In genomic region chr15:86194676-86195453, GRCm38 (mm10) we compare ENCODE assay signal across 7 mouse cellular contexts. TPM values are rescaled to one million over a fixed set of nuclear protein-coding genes. Genes with fewer than 3 reads are reported as not detected.
DNase-seq lines count a peak whose midpoint lies in the region; ATAC-seq and TF ChIP-seq lines count a peak whose summit lies in the region.
"Not testable (repeated sequence)": the region's sequence is repeated elsewhere in the genome, so short reads cannot be mapped to it uniquely, and the experiment has no call there.

No protein-coding gene starts in this region.

- not testable (repeated sequence) for H3K4me3 ChIP-seq in heart, embryonic 12.5 days; hindbrain, postnatal 0 days (ENCODE audit: low read length); limb, embryonic 14.5 days (replicated peaks; ENCODE audit: low read length); neural tube, embryonic 15.5 days (replicated peaks)

- not testable (repeated sequence) for H3K9ac ChIP-seq in heart, embryonic 12.5 days; hindbrain, postnatal 0 days (replicated peaks; ENCODE audit: low read length); limb, embryonic 14.5 days (ENCODE audit: low read depth, low read length, severe bottlenecking); neural tube, embryonic 15.5 days (replicated peaks)

- H3K9me3 ChIP-seq in heart, embryonic 12.5 days (replicated peaks); hindbrain, postnatal 0 days (ENCODE audit: low read length); limb, embryonic 14.5 days (ENCODE audit: control insufficient read depth, low read length); neural tube, embryonic 15.5 days (replicated peaks): not testable (repeated sequence)

- not testable (repeated sequence) for TF ChIP-seq CTCF in hindbrain, postnatal 0 days (IDR thresholded peaks at IDR 0.05; ENCODE audit: low read depth)

- TF ChIP-seq POLR2A in limb, embryonic 14.5 days (IDR thresholded peaks at IDR 0.05; ENCODE audit: borderline replicate concordance, extremely low read depth, insufficient read depth, insufficient read length): not testable (repeated sequence)

- not testable (repeated sequence) for H3K27ac ChIP-seq in heart, embryonic 12.5 days (ENCODE audit: poor library complexity, severe bottlenecking); hindbrain, postnatal 0 days; limb, embryonic 14.5 days (replicated peaks; ENCODE audit: low read depth, low read length); neural tube, embryonic 15.5 days (replicated peaks)

- H3K4me2 ChIP-seq in heart, embryonic 12.5 days; hindbrain, postnatal 0 days (ENCODE audit: low read depth, low read length); limb, embryonic 14.5 days (replicated peaks; ENCODE audit: low read depth, low read length, severe bottlenecking); neural tube, embryonic 15.5 days: not testable (repeated sequence)

- H3K27me3 ChIP-seq in heart, embryonic 12.5 days (replicated peaks): peaks cover 16% of the 10 kb centered on the region
- not testable (repeated sequence) for H3K27me3 ChIP-seq in hindbrain, postnatal 0 days (ENCODE audit: insufficient read depth, low read length); limb, embryonic 14.5 days (ENCODE audit: control insufficient read depth, insufficient read depth, low read length); neural tube, embryonic 15.5 days (replicated peaks)

- DNase-seq in adrenal gland, postnatal 10 days: peak; percentile 72
- not testable (repeated sequence) for DNase-seq in hindbrain, postnatal 0 days (ENCODE audit: low spot score); limb, embryonic 14.5 days (ENCODE audit: low spot score)

- peak; percentile 95 for ATAC-seq in erythroid progenitor cell, adult 5-6 weeks (replicated peaks; ENCODE audit: low FRiP score, poor library complexity, severe bottlenecking)
- ATAC-seq in heart, embryonic 12.5 days (ENCODE audit: insufficient number of reproducible peaks, low FRiP score): peak; percentile 99
- peak; percentile 95 for ATAC-seq in hindbrain, postnatal 0 days
- peak; percentile 93 for ATAC-seq in limb, embryonic 14.5 days (ENCODE audit: low FRiP score, low read depth)
- ATAC-seq in megakaryocyte progenitor cell, adult 5-6 weeks (replicated peaks; ENCODE audit: poor library complexity): peak; percentile 97
- ATAC-seq in neural tube, embryonic 15.5 days (ENCODE audit: low FRiP score): peak; percentile 85

- not testable (repeated sequence) for H3K4me1 ChIP-seq in heart, embryonic 12.5 days (replicated peaks); hindbrain, postnatal 0 days (ENCODE audit: insufficient read depth, low read length); limb, embryonic 14.5 days (ENCODE audit: control insufficient read depth, insufficient read depth, low read length); neural tube, embryonic 15.5 days

- not testable (repeated sequence) for H3K36me3 ChIP-seq in heart, embryonic 12.5 days; hindbrain, postnatal 0 days (ENCODE audit: insufficient read depth, low read length); limb, embryonic 14.5 days (ENCODE audit: control insufficient read depth, insufficient read depth, low read length); neural tube, embryonic 15.5 days

- WGBS in heart, embryonic 12.5 days: 53% methylated on average over 55 of the region's 55 CpGs
- WGBS in hindbrain, postnatal 0 days: 79% methylated on average over 55 of the region's 55 CpGs
- WGBS in limb, embryonic 14.5 days: 78% methylated on average over 54 of the region's 55 CpGs
- 83% methylated on average over 55 of the region's 55 CpGs for WGBS in neural tube, embryonic 15.5 days

RNA-seq across cellular contexts. Expression of gene Cerk, which starts 8.9 kb away (rescaled TPM):
- total RNA-seq in adrenal gland, postnatal 10 days (2021): 10 to 100 TPM; 21.1 to 26.4 TPM
- 7.9 and 10.1 TPM in 2 replicates for total RNA-seq in erythroid progenitor cell, adult 5-6 weeks (2015; ENCODE audit: low replicate concordance)
- total RNA-seq in erythroid progenitor cell, adult 5-6 weeks (2017; ENCODE audit: low replicate concordance): 5.5 and 10.0 TPM in 2 replicates
- 15.3 and 16.3 TPM in 2 replicates for polyA plus RNA-seq in heart, embryonic 12.5 days (2016; fragmentation: Nextera tagmentation; extraction: Ambion mirVana)
- total RNA-seq in hindbrain, postnatal 0 days (2014; rRNA removed): 46.3 and 52.1 TPM in 2 replicates
- polyA plus RNA-seq in hindbrain, postnatal 0 days (2015; fragmentation: Nextera tagmentation; extraction: Ambion mirVana): 23.4 and 23.6 TPM in 2 replicates
- 20.4 and 23.3 TPM in 2 replicates for polyA plus RNA-seq in limb, embryonic 14.5 days (2012; rRNA removed)
- polyA plus RNA-seq in limb, embryonic 14.5 days (2014; fragmentation: Nextera tagmentation; extraction: Ambion mirVana): 18.0 and 19.7 TPM in 2 replicates
- 25.0 and 26.5 TPM in 2 replicates for total RNA-seq in megakaryocyte progenitor cell, adult 5-6 weeks (2015)
- total RNA-seq in megakaryocyte progenitor cell, adult 5-6 weeks (2017): 37.6 and 45.7 TPM in 2 replicates
- polyA plus RNA-seq in neural tube, embryonic 15.5 days (2015; fragmentation: Nextera tagmentation; extraction: Ambion mirVana): 26.4 and 27.5 TPM in 2 replicates

RNA-seq across cellular contexts. Expression of gene Tbc1d22a, which starts 19.4 kb away (rescaled TPM):
- total RNA-seq in adrenal gland, postnatal 10 days (2021): 10 to 100 TPM; 26.2 to 31.6 TPM
- total RNA-seq in erythroid progenitor cell, adult 5-6 weeks (2015; ENCODE audit: low replicate concordance): 7.6 and 9.2 TPM in 2 replicates
- total RNA-seq in erythroid progenitor cell, adult 5-6 weeks (2017; ENCODE audit: low replicate concordance): 8.2 and 12.9 TPM in 2 replicates
- 10.3 and 10.7 TPM in 2 replicates for polyA plus RNA-seq in heart, embryonic 12.5 days (2016; fragmentation: Nextera tagmentation; extraction: Ambion mirVana)
- total RNA-seq in hindbrain, postnatal 0 days (2014; rRNA removed): 17.4 and 26.2 TPM in 2 replicates
- polyA plus RNA-seq in hindbrain, postnatal 0 days (2015; fragmentation: Nextera tagmentation; extraction: Ambion mirVana): 12.8 and 13.6 TPM in 2 replicates
- polyA plus RNA-seq in limb, embryonic 14.5 days (2012; rRNA removed): 15.5 and 21.3 TPM in 2 replicates
- polyA plus RNA-seq in limb, embryonic 14.5 days (2014; fragmentation: Nextera tagmentation; extraction: Ambion mirVana): 8.7 and 10.3 TPM in 2 replicates
- 12.2 and 12.6 TPM in 2 replicates for total RNA-seq in megakaryocyte progenitor cell, adult 5-6 weeks (2015)
- total RNA-seq in megakaryocyte progenitor cell, adult 5-6 weeks (2017): 17.3 and 19.8 TPM in 2 replicates
- 11.0 and 14.1 TPM in 2 replicates for polyA plus RNA-seq in neural tube, embryonic 15.5 days (2015; fragmentation: Nextera tagmentation; extraction: Ambion mirVana)
